Mouse (Mus musculus) lung, postnatal 36 days (tissue): ENCODE data around the gene Dapk3.

ENCODE experiments used
- DNase-seq: peaks from one replicate; pipeline ENCODE4 v3.0.0; 2022; ENCODE audit warnings: mixed read lengths

Gene Dapk3

GRCm38 (mm10) chr10:81182336-81183333 lies at the start of gene Dapk3:
Gene Dapk3, plus strand, starts transcription at chr10:81183005.
- peak; percentile 98 for DNase-seq

DNA sequence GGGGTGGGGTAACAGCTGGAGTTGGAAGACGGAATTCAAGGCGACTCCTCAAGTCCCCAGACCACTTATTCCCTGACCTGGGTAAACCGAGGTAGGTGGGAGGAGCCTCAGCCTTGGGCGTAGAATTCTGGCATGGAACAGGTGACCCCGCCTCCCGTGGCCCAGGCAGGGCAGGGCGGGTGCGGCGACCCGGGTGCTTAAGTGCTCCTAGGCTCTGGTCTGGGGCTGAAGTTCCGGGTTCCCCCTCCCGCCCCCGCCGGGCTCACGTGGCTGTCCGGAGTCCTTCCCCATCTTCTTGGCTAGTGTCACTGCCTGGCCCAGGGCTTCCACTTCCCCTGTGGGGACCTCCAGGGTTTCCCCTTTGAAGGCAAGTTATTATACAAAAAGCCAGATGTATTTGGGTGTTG lies 48.6 kb upstream of the Dapk3 start:
- DNase-seq: peak; percentile 92

DNA sequence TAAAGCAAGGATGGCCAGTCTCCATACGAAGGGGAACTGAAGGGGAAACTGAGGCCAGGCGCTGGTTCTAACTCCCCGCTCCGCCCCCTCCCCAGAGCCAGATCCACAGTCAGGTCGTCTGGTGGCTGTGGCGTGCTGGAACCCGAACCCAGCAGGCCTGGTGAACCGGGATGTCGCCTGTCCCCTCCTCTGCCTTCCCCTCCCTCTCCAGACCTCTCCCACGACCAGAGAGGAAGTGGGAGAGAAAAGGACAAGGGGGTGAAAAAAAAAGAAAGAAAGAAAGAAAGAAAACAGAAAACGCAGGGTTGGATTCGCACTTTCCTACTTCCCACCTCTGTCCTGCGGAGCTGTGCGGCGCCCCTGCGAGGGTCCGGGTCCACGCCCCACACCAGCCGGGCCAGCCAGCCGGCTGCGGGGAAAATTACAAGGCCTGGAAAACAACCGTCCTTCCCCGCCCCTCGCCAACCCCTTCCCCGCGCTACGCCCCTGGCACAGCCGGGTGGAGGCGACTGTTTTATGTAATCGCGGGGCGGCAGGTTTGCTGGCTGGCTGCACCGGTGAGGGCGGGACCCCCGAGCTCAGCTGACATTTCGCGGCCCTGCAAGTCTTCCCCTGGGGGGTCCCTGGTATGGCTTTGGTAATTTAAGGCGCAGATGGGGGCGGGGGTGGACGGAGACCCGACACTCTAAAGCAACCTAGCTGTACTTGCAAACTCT lies 47.7 kb upstream of the Dapk3 start, which contains the start of gene Zbtb7a:
Gene Zbtb7a, plus strand, starts transcription at position 255 of the 716 bp plus-strand sequence.
- peak; percentile 59 for DNase-seq

GRCm38 (mm10) chr10:81135831-81136705 lies 46.7 kb upstream of the Dapk3 start:
- peak; percentile 89 for DNase-seq

DNA sequence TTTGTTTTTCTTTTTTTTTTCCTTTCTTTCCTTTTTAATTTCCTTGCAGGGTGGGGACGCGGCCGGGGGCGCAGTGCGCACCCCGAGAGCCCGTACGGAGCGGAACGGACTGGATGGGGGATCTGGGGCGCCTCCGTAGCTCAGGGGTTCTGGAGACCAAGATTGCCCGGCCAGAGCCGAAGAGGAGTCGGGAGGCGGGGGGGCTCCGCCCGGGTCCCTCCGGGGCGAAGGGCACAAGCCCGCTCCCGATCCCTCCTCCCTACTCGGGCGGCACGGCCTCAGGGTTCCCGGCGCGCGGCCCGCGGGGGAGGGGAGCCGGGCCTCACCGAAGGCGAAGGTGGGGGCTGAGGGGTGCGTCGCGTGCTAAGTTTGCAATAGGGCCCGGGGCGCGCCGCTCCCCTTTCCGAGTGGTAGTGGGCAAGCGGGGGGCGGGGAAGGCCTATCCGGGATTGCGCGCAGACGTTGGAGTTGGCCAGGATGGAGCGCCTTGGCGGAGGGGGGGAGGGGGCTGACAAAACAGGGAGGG lies 46.0 kb upstream of the Dapk3 start:
- no peak for DNase-seq

GRCm38 (mm10) chr10:81137252-81138130 lies 45.3 kb upstream of the Dapk3 start:
- peak; percentile 98 for DNase-seq

GRCm38 (mm10) chr10:81138131-81138782 lies 44.5 kb upstream of the Dapk3 start:
- DNase-seq: peak; percentile 48

DNA sequence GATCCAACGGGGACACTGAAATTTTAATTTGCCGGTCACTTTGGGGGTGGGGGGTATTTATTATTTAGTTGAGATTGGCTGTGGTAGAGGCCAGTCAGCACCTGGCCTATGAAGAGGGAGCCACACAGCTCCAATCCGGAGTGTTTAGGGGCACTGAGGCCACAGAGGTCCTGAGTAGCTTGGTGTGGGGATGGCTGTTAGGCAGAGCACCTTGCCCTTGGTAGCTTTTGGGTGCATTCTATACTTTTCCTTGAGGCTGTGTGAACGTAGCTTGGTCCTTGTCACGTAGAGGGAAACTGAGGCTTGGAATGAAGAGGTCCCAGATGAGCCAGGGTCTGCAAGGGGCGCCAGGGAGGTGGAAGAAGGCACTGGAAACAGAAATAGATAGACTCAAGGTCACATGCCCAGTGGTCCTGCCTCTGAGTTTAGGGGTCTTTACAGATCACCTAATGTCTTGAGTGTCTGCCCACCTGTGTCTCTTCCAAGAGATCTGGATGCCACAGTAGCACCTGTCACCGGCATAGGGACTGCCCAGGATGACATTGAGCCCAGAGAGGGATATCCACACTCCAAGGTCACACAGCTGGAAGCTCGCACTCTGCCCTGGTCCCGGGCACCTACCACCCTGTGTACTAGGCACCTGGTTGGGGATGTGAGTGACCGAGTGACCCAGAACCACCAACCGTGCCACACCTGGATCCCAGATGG lies 43.8 kb upstream of the Dapk3 start:
- no peak for DNase-seq

DNA sequence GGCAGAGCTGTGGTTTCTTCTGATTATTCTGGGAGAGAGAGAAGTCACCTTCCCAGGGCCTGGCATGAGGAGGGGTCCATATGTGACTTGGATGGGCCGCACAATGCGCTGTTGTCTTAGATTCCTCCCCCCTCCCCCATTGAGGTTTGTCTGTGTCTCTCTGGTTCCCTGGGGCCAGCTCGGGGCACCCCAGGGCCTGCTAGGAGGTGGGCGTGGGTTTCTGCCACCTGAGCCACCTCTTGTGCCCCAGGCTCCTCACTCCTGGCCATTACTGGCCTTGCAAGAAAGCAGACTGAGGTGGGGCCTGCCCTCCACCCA lies 43.3 kb upstream of the Dapk3 start:
- no peak for DNase-seq

DNA sequence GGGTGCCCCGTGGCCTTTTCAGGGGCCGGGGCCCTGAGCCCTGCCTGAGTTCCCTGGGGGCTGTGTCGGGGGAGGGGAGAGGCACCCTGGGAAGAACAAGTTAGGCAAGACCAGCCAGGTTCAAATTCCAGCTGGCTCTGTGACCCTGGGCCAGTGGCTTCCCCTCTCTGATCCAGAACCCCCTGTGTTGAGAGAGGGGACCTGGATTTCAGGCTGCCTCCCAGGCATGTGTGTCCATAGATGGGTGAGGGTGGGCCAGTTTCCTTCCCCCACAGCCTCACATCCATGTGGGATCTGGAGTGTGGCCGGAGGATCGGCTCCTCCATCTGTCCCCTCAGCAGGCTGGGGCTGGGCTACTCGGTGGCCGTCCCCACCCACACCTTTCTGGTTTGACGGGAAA lies 42.8 kb upstream of the Dapk3 start:
- DNase-seq: no peak

- peak; percentile 75 for DNase-seq
Observed at GRCm38 (mm10) chr10:81140717-81141454, 41.9 kb upstream of the Dapk3 start.

DNA sequence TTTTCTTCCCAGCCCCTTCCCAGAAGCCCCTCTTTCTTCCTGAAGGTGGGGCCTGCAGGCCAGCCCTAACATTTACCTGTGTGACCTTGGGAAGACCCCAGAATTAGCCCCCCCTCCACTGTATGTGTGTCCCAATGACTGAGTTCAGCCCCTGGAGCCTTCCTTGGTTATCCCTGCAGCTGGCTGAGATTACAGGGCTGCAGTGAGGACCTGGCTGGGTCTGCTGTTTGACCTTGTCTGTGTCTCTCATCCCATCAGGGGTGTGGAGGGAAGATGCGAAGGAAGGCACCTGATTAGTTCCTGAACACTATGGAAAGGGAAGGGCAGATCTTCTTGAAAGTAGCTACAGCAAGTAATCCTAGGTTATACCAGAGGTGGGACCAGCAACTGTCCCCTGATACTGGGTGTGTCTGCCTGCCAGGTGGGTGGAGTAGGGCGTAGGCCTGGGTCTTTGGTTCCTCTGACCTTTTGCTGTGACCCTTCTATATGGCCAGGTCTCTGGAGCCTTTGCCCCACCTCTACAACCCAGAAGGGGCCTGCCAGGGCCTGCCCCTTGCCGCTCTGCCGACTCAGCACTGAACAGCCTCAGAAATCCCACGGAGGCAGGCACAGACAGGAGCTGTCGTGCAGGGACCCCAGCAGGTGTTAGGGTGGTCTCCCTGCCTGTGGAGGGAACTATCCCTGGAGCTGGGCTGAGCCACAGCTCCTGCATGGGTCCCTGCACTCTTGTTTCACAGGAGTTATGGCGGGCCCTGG lies 41.2 kb upstream of the Dapk3 start:
- no peak for DNase-seq

- no peak for DNase-seq
Observed at GRCm38 (mm10) chr10:81142551-81142981, 40.2 kb upstream of the Dapk3 start.

DNA sequence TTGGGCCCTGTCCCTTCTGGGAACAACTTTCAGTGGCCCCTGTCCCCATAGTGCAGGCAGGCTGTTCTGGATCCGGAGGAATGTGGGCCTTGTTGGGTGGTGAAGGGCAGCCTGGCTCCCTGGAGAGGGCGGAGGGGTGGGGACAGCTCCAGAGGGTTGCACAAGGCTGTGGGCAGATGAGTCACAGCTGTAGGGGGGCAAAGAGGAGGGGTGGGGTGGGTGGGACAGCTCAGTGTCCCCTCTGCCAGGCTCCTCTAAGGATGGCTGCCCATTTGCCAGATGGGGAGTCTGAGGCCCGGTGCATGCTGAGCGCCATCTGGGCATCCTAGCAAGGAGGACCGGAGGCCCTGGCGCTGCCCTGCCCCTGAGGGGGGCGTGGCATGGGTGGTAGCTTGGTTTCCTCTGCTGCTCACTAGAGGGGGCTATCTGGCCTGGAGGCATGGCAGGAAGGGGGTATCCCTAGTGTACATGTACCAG lies 39.6 kb upstream of the Dapk3 start:
- DNase-seq: peak; percentile 59

- DNase-seq: no peak
Observed at GRCm38 (mm10) chr10:81143845-81144437, 38.9 kb upstream of the Dapk3 start.

DNA sequence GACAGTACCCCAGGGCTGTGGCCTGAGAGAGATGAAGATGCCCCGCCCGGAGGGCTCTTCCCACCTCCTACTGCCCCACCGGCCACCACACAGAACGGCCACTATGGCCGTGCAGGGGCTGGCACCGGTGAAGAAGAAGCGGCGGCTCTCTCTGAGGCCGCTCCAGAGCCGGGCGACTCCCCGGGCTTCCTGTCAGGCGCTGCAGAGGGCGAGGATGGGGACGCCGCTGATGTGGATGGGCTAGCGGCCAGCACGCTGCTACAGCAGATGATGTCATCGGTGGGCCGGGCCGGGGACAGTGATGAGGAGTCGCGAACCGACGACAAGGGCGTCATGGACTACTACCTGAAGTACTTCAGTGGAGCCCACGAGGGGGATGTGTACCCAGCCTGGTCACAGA lies 38.1 kb upstream of the Dapk3 start:
- peak; percentile 61 for DNase-seq

GRCm38 (mm10) chr10:81145307-81145706 lies 37.5 kb upstream of the Dapk3 start:
- DNase-seq: no peak

DNA sequence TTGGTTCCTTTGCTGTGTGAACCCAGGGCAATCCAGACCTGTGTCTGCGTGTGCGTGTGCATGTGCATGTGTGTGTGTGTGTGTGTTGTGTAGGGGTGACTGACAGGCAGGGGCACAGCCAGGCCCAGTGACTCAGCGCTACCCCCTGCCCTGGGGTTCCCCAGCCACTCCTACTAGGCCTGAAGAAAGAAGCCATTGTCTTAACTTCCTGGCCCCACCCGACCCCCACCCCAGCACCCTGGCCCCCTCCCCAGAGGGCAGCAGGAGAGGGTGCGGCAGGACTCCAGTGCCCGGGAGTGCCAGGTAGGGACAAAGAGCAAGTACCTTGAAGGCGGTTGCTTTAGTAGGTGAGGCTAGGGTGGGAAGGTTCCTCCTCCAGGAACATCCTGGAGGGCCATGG lies 37.0 kb upstream of the Dapk3 start:
- no peak for DNase-seq
